Mouse (Mus musculus) forebrain, embryonic 12.5 days (tissue): ENCODE results near the gene Eef2kmt. TPM values are rescaled to one million over a fixed set of nuclear protein-coding genes. Genes with fewer than 3 reads are reported as not detected.
A peak's percentile ranks its signal among the peaks of the same experiment; 100 is the strongest.

Experiments
- ATAC-seq: fragments of 200-750 bp; cut with Nextera tagmentation; 2 replicates; pipeline ENCODE4 v1.8.0; 2017; ENCODE audit warnings: moderate TSS enrichment; ENCODE audit not compliant: low FRiP score
- H3K27ac ChIP-seq: fragments of 300-500 bp; sonication (generic); 2 replicates; pipeline ENCODE4 v1.5.1; 2016; ENCODE audit warnings: mild to moderate bottlenecking
- H3K27me3 ChIP-seq: fragments of 300-500 bp; sonication (generic); 2 replicates; pipeline ENCODE4 v1.6.1; 2016; ENCODE audit warnings: mild to moderate bottlenecking
- H3K36me3 ChIP-seq: fragments of 300-500 bp; sonication (generic); replicated peaks from 2 replicates; pipeline ENCODE4 v1.6.1; 2016; ENCODE audit warnings: mild to moderate bottlenecking
- H3K4me1 ChIP-seq: fragments of 300-500 bp; sonication (generic); 2 replicates; pipeline ENCODE4 v1.6.1; 2016
- H3K4me2 ChIP-seq: fragments of 300-500 bp; sonication (generic); 2 replicates; pipeline ENCODE4 v1.6.1; 2016; ENCODE audit warnings: mild to moderate bottlenecking, moderate library complexity
- H3K4me3 ChIP-seq: fragments of 300-500 bp; sonication (generic); replicated peaks from 2 replicates; pipeline ENCODE4 v1.5.1; 2016; ENCODE audit warnings: mild to moderate bottlenecking
- H3K9ac ChIP-seq: fragments of 300-500 bp; sonication (generic); 2 replicates; pipeline ENCODE4 v1.6.1; 2016; ENCODE audit warnings: mild to moderate bottlenecking
- H3K9me3 ChIP-seq: fragments of 300-500 bp; sonication (generic); 2 replicates; pipeline ENCODE4 v1.6.1; 2016
- WGBS: fragments of 180-500 bp; shearing (Covaris S2); methylation state at CpG from one replicate; pipeline ENCODE4 v1.1.7; 2016; 5-methylcytosine and 5-hydroxymethylcytosine counted together
- polyA plus RNA-seq: library from polyadenylated mRNA; unstranded; fragments of >200 nt; fragmentation: Nextera tagmentation; extraction: Ambion mirVana; gene quantifications from 2 replicates; pipeline ENCODE4 v1.2.1, GENCODE M21; 2016

Eef2kmt gene
- polyA plus RNA-seq, 1 experiment from 2014 or later, result 11.2 TPM

DNA sequence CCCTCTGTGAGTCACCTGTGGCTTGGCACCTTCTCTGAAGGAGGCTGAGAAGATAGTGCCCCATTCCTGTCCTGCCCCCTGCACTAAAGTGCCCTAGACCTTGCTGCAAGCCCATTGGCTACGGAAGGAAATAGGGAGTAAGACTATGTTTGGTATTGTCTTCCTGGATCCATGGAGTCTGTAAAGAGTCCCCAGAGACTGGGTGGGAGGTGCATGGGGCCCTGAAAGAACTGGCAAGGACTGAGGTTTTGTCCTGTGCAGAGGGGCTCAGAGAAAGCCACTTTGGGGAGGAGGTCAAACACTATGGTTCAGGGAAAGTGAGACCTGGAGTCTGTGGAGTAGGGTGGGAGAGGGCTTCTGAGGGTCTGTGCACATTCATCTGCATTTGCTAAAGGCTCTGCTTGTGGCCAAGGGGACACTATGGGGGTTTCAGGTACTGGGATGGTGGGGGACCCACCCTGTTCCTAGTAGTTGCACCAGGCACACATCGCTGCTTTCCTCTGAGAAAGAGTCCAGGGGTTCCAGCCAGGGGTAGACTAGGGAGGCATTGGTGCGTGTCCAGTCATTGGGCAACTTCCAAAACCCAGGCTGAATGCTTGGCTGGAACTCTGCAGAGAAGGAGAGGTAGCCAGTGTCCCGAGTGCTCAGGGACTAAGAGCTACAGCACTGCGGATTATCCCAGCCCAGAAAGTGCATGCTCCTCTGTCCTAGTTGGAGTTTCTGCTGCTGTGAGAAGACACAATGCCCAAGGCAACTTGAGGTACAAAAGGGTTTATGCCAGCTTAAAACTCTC is 38.2 kb downstream of the Eef2kmt start:
- no peak for ATAC-seq
- WGBS, result 63% methylated on average over 5 of the region's 5 CpGs
- Histone ChIP-seq H3K27ac (no peak overlapping the region), H3K36me3 (no peaks in the 10 kb centered on the region), H3K4me2 (no peak overlapping the region), H3K9me3 (no peaks in the 10 kb centered on the region), H3K4me3 (no peak overlapping the region), H3K27me3 (peaks cover 17% of the 10 kb centered on the region), H3K4me1 (no peaks in the 10 kb centered on the region), H3K9ac (no peak overlapping the region)

DNA sequence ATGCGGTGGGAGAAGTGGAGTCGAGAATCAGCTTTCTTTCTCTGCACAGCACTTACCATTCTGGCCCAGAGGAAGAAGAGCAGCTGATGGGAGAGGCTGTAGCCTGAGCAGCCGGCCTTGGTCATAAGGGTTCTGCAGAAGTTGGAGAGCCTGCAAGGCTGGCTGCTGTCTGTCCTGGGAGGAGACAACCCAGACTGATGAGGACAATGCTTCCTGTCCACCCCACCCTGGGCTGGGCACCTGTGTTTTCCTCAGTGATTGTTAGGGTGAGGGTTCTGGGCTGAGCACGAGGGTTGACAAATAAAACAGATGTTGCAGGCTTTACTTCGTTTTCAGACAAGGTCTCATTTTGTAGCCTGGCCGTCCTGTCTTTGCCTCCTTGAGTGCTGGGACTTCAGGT is 39.1 kb downstream of the Eef2kmt start:
- Histone ChIP-seq H3K9me3 (no peaks in the 10 kb centered on the region), H3K27ac (no peak overlapping the region), H3K9ac (no peak overlapping the region), H3K4me1 (no peaks in the 10 kb centered on the region), H3K36me3 (no peaks in the 10 kb centered on the region), H3K4me2 (no peak overlapping the region), H3K27me3 (peaks cover 13% of the 10 kb centered on the region), H3K4me3 (no peak overlapping the region)
- 75% methylated on average over 6 of the region's 6 CpGs for WGBS
- no peak for ATAC-seq

DNA sequence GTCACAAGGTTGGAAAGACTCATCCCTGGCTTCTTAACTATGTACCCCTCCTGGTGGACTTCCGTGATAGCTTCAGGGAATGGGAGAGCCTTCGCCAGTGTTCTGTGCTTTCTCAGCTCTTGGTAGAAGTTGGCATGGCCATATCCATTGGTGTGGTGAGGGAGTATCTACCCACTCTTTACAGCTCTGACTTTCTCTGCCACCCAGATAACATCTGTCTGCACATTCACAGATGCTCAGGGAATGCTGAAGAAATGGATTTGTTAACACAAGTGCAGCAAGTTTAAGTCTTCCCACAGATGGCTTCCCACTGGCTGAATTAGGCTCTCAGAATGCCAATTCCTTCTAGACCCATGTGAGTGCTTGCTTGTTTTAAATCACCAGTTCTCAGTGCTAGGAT is 41.7 kb downstream of the Eef2kmt start:
- Histone ChIP-seq H3K4me3 (no peak overlapping the region), H3K36me3 (no peaks in the 10 kb centered on the region), H3K27me3 (peaks cover 3% of the 10 kb centered on the region; the same call in 1 of the 2 replicates), H3K9ac (no peak overlapping the region), H3K9me3 (no peaks in the 10 kb centered on the region), H3K27ac (no peak overlapping the region), H3K4me2 (no peak overlapping the region), H3K4me1 (no peaks in the 10 kb centered on the region)
- WGBS, result 81% methylated on average over 2 of the region's 2 CpGs
- no peak for ATAC-seq

DNA sequence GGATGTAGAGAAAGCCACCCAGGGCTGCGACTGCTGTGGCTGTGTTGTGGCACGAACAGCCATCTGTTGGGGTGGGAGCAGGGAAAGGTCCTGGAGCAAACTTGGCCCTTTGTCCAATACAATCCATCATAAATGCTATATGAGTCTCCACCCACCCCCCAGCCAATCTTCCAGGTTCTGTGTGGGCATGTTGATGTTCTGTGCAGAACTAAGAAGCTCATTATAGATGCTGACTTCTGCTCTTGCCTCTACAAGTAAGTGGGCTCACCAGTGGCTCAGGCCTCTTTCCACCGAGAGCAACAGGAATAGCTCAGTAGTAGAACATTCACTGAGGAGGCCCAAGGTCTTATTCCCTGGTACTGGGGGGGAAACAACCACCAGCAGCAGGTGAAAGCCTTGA is 43.6 kb downstream of the Eef2kmt start:
- ATAC-seq, result no peak
- Histone ChIP-seq H3K4me1 (no peaks in the 10 kb centered on the region), H3K9me3 (no peaks in the 10 kb centered on the region), H3K27ac (no peak overlapping the region), H3K36me3 (no peaks in the 10 kb centered on the region), H3K4me3 (no peak overlapping the region), H3K9ac (no peak overlapping the region), H3K4me2 (no peak overlapping the region), H3K27me3 (no peaks in the 10 kb centered on the region; the same call in 1 of the 2 replicates)
- WGBS, result 84% methylated on average over 3 of the region's 3 CpGs

DNA sequence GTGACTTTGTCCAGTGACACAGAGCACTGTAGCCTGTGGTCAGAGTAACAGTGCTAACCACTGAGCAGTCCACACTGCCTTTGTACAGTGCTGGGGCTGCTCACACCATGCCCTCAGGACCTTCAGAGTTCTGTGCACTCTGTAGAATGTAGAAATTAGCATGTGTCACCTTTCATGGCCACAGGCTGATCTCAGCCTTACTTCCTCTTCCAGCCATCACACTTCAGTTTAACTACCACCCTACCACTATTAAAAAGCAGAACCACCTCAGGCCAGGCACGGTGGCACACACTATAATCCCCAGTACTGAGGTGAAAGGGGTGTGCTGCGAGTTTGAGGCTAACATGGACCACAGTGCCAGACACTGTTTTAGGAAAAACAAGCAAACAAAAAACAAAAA is 45.4 kb downstream of the Eef2kmt start:
- H3K4me3 ChIP-seq, result no peak overlapping the region
- no peak overlapping the region for H3K4me2 ChIP-seq
- WGBS, result 72% methylated on average over 2 of the region's 2 CpGs
- H3K9me3 ChIP-seq, result no peaks in the 10 kb centered on the region
- no peak overlapping the region for H3K9ac ChIP-seq
- no peak for ATAC-seq
- H3K4me1 ChIP-seq, result no peaks in the 10 kb centered on the region
- no peaks in the 10 kb centered on the region for H3K36me3 ChIP-seq
- H3K27ac ChIP-seq, result no peak overlapping the region
- H3K27me3 ChIP-seq, result peaks cover 4% of the 10 kb centered on the region; the same call in 1 of the 2 replicates

DNA sequence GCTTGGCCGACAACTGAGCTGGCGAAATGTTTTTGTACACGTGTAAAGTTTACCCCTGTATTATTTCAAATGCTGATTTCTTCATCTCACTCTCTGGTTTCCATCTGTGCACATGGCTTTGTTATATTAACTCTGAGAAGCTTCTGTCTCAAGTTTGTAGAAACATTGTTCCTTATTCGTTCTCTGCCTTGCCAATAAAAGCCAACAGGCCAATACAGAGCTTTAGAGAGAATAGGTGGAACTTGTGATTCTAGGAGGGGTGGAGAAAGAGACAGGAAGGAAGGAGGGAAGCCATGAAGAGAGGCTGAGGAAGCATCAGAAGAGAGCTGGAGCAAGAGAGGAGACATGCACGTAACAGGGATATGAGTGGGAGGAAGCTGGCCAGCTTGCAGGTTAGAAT is 49.7 kb downstream of the Eef2kmt start:
- Histone ChIP-seq H3K4me2 (no peak overlapping the region), H3K36me3 (no peaks in the 10 kb centered on the region), H3K4me3 (no peak overlapping the region), H3K27me3 (peaks cover 18% of the 10 kb centered on the region), H3K4me1 (peaks cover 12% of the 10 kb centered on the region), H3K9ac (no peak overlapping the region), H3K9me3 (no peaks in the 10 kb centered on the region), H3K27ac (no peak overlapping the region)
- 77% methylated on average over 5 of the region's 5 CpGs for WGBS
- ATAC-seq, result no peak

DNA sequence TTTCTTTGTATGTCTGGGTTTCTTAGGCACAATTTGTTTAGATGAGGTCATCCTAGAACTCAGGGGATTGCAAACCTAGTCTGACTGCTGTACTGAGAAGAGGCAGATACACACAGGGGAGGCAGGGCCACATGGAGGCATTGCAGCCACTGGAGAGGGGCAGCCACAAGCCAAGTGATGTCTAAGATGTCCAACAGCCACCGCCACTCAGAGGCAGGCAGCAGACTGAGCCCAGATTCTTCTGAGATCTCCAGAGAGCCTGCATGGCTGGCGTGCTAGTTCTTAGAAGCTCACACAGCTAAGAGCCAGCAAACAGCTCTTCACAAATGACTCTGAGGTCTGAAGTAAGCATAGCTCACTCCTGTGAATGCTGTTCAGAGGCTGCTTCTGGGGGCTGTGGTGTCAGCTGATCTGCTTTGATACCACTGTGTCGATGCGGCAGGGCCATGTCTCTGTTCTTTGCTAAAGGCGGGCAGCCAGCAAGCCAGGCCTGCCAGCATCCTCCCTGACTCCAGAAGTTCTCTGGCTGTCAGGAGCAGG is 50.3 kb downstream of the Eef2kmt start:
- no peak overlapping the region for H3K4me2 ChIP-seq
- H3K4me3 ChIP-seq, result no peak overlapping the region
- no peak overlapping the region for H3K9ac ChIP-seq
- no peak for ATAC-seq
- H3K9me3 ChIP-seq, result no peaks in the 10 kb centered on the region
- H3K27me3 ChIP-seq, result peaks cover 18% of the 10 kb centered on the region
- 90% methylated on average over 5 of the region's 5 CpGs for WGBS
- no peaks in the 10 kb centered on the region for H3K36me3 ChIP-seq
- no peak overlapping the region for H3K27ac ChIP-seq
- H3K4me1 ChIP-seq, result peaks cover 12% of the 10 kb centered on the region

DNA sequence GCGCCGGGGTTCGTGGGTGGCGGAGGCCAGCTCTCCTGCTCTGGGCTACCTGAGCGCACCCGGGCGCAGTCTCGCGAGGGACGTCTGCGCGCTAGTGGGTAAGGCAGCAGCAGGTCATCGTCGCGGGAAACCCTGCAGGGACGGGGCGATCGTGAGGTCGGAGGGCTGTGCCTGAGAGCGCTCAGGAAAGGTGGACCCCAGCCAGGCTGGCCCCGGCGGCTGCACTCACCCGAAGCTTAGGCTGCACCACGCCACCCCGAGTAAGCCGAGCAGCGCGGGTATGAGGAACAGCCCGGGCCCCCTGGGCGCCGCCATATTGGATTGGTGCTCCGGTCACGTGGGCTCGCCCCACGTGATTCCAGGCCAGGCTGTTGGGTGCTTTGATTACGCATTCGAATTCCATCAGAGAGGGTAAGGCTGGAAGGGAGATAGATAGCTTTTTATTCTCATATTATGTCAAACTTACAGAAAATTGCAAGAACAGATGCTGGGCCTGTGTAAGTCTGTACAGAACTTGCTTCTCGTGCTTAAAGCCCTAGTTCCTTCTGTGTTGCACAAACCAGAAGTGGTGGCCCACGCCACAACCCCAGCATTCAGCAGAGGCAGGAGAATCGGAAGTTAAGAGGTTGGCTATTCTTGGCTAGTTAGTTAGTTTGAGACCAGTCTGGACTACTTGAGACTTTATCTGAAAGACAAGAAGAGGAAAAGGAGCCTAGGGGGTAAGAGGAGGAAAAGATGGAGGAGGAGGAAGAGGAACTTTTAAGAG is 51.9 kb downstream of the Eef2kmt start, which contains the start of gene Nagpa:
Gene Nagpa (minus strand): TSS at position 345 of the 766 bp plus-strand sequence.
- H3K4me3 ChIP-seq, result peak within 1 kb of the TSS; percentile 85
- peak within 1 kb of the TSS; percentile 59 for H3K9ac ChIP-seq
- no peaks in the 10 kb centered on the region for H3K9me3 ChIP-seq
- H3K4me2 ChIP-seq, result peak within 1 kb of the TSS; percentile 99
- H3K27ac ChIP-seq, result no peak within 1 kb of the TSS
- peak; percentile 95 for ATAC-seq
- WGBS, result 4% methylated on average over 40 of the region's 40 CpGs
- H3K27me3 ChIP-seq, result peaks cover 18% of the 10 kb centered on the region
- 0 out of 2 replicates have a peak, but pooled peaks cover under 1% of the 10 kb centered on the region for H3K36me3 ChIP-seq
- H3K4me1 ChIP-seq, result peaks cover 12% of the 10 kb centered on the region

DNA sequence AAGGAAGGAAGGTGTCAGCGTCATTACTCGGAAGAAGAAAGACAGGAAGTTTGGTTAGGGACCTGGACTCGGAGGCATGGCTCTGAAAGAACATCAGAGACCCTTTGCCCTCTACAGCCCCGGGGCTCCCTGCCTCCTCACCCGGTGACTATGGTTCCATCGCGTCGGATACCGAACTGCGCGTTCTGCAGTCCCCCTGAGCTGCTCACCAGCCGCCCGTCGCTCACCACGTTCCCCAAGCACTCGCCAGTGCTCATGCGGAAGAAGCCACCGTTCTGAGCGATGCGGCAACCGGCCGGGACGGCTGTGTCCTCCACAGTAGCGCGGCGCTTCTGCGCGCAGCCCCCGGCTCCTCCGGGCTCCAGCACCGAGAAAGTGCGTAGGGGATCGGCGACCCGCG is 52.6 kb downstream of the Eef2kmt start:
- H3K27ac ChIP-seq, result no peak overlapping the region
- H3K9me3 ChIP-seq, result no peaks in the 10 kb centered on the region
- H3K4me3 ChIP-seq, result peak overlapping the region; percentile 85
- ATAC-seq, result peak; percentile 57
- H3K27me3 ChIP-seq, result peaks cover 18% of the 10 kb centered on the region
- H3K9ac ChIP-seq, result peak overlapping the region; percentile 59
- WGBS, result 2% methylated on average over 36 of the region's 36 CpGs
- peak overlapping the region; percentile 99 for H3K4me2 ChIP-seq
- peaks cover 12% of the 10 kb centered on the region for H3K4me1 ChIP-seq
- H3K36me3 ChIP-seq, result peaks cover 5% of the 10 kb centered on the region; the same call in 1 of the 2 replicates

DNA sequence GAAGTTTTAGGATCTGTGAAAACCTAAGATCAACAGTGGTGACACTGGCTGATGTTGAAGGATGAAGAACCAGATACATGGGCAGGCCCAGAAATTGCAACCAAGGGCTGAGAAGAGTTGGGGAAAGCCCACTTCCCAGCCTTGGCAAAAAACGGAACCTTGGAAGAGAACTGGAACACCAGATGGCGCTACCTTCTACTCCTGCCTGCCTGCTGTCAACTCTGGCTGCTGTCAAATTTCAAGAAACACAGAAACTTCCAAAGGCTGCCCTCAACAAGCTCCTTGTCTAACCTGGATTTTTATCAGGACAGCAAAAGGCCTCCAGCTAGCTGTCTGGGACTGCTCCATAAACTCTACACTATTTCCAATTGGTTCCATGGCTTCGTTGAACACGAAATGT is 53.1 kb downstream of the Eef2kmt start:
- peak overlapping the region; percentile 99 for H3K4me2 ChIP-seq
- WGBS, result 16% methylated on average over 4 of the region's 4 CpGs

DNA sequence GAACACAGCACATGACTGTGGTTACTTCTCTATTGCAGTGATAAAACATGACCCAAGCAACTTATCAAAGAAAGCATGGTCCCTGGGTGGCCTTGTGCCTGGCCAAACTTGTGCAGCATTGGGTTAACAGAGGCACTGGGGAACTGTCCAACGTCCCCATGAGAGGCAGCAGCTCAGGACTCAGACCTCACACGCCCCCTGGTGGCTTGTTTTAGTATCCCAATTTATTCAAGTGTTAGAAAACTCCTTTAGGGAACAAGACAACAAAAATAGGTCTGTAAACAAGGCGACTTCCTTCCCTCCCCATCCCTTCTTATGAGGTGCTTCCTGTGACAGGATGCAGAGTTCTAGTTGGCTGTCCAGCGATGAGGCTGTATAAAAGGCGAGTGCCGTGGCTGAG is 60.7 kb downstream of the Eef2kmt start:
- Histone ChIP-seq H3K27me3 (peaks cover 5% of the 10 kb centered on the region; the same call in 1 of the 2 replicates), H3K4me3 (no peak overlapping the region), H3K4me2 (no peak overlapping the region), H3K9ac (no peak overlapping the region), H3K36me3 (peaks cover 8% of the 10 kb centered on the region; the same call in 1 of the 2 replicates), H3K4me1 (no peaks in the 10 kb centered on the region), H3K27ac (no peak overlapping the region), H3K9me3 (no peaks in the 10 kb centered on the region)
- ATAC-seq, result no peak
- 32% methylated on average over 6 of the region's 6 CpGs for WGBS

More for the DNA sequence above, 53.1 kb downstream of the Eef2kmt start:
- H3K9me3 ChIP-seq, result no peaks in the 10 kb centered on the region
- H3K36me3 ChIP-seq, result peaks cover 6% of the 10 kb centered on the region; the same call in 1 of the 2 replicates
- peak overlapping the region; percentile 85 for H3K4me3 ChIP-seq
- no peak for ATAC-seq
- no peak overlapping the region for H3K9ac ChIP-seq
- H3K27ac ChIP-seq, result no peak overlapping the region
- H3K27me3 ChIP-seq, result peaks cover 18% of the 10 kb centered on the region
- peaks cover 12% of the 10 kb centered on the region for H3K4me1 ChIP-seq
